Mouse (Mus musculus) E14TG2a.4 (cell line): ENCODE measurements around the gene Kdm2b.

Source experiments
- H3K27me3 ChIP-seq: 2 replicates; pipeline ENCODE4 v1.6.1; 2014; ENCODE audit warnings: low read length, control low read depth; ENCODE audit not compliant: insufficient read depth
- H3K36me3 ChIP-seq: 2 replicates; pipeline ENCODE4 v1.6.1; 2014; ENCODE audit warnings: low read length, control low read depth; ENCODE audit not compliant: insufficient read depth
- H3K4me1 ChIP-seq: replicated peaks from 2 replicates; pipeline ENCODE4 v1.6.1; 2014; ENCODE audit warnings: low read depth, low read length, control low read depth
- H3K4me3 ChIP-seq: replicated peaks from 2 replicates; pipeline ENCODE4 v1.5.1; 2014; ENCODE audit warnings: mild to moderate bottlenecking, low read length
- H3K9me3 ChIP-seq: 2 replicates; pipeline ENCODE4 v1.6.1; 2014; ENCODE audit warnings: low read length, control low read depth
- CTCF ChIP-seq: conservative IDR thresholded peaks from 2 replicates; pipeline ENCODE4 v1.5.1; 2014; ENCODE audit warnings: low read length
- NANOG ChIP-seq: IDR thresholded peaks from 2 replicates; pipeline ENCODE4 v1.6.1; 2014; ENCODE audit warnings: borderline replicate concordance, low read length, mixed read lengths
- POU5F1 ChIP-seq: IDR thresholded peaks from 2 replicates; pipeline ENCODE4 v1.6.1; 2014; ENCODE audit warnings: low read length, borderline replicate concordance

Gene Kdm2b

GRCm38 (mm10) chr5:122883237-122883636 lies 106.4 kb downstream of the Kdm2b start:
- H3K4me1 ChIP-seq = peaks cover 59% of the 10 kb centered on the region
- H3K4me3 ChIP-seq = peak overlapping the region; percentile 61; the same call in 1 of the 2 replicates
- H3K27me3 ChIP-seq = no peaks in the 10 kb centered on the region
- H3K36me3 ChIP-seq = peaks cover 72% of the 10 kb centered on the region
- H3K9me3 ChIP-seq = no peaks in the 10 kb centered on the region
- TF ChIP-seq NANOG = no peak

- peaks cover 76% of the 10 kb centered on the region for H3K36me3 ChIP-seq
- H3K9me3 ChIP-seq = no peaks in the 10 kb centered on the region
- peaks cover 56% of the 10 kb centered on the region for H3K4me1 ChIP-seq
- H3K4me3 ChIP-seq = peak overlapping the region; percentile 61
- no peak for TF ChIP-seq NANOG
- TF ChIP-seq CTCF = no peak
- TF ChIP-seq POU5F1 = no peak
- H3K27me3 ChIP-seq = no peaks in the 10 kb centered on the region
Observed at GRCm38 (mm10) chr5:122882256-122883050, 107.2 kb downstream of the Kdm2b start.

GRCm38 (mm10) chr5:122881313-122881712 lies 108.3 kb downstream of the Kdm2b start:
- peaks cover 56% of the 10 kb centered on the region for H3K4me1 ChIP-seq
- peaks cover 85% of the 10 kb centered on the region for H3K36me3 ChIP-seq
- no peaks in the 10 kb centered on the region for H3K27me3 ChIP-seq
- TF ChIP-seq POU5F1 (no peak), CTCF (peak; percentile 95)
- peak overlapping the region; percentile 61 for H3K4me3 ChIP-seq
- no peaks in the 10 kb centered on the region for H3K9me3 ChIP-seq

GRCm38 (mm10) chr5:122880241-122880980 lies 109.2 kb downstream of the Kdm2b start:
- peaks cover 85% of the 10 kb centered on the region for H3K36me3 ChIP-seq
- peak overlapping the region; percentile 69 for H3K4me3 ChIP-seq
- H3K9me3 ChIP-seq = no peaks in the 10 kb centered on the region
- TF ChIP-seq NANOG (no peak), POU5F1 (no peak), CTCF (no peak)
- H3K4me1 ChIP-seq = peaks cover 49% of the 10 kb centered on the region
- H3K27me3 ChIP-seq = no peaks in the 10 kb centered on the region

GRCm38 (mm10) chr5:122876671-122877070 lies 113.0 kb downstream of the Kdm2b start:
- TF ChIP-seq POU5F1 = no peak
- no peak for TF ChIP-seq NANOG
- no peak for TF ChIP-seq CTCF
- no peaks in the 10 kb centered on the region for H3K9me3 ChIP-seq
- peaks cover 97% of the 10 kb centered on the region for H3K36me3 ChIP-seq
- no peaks in the 10 kb centered on the region for H3K27me3 ChIP-seq
- H3K4me1 ChIP-seq = peaks cover 57% of the 10 kb centered on the region
- H3K4me3 ChIP-seq = no peak overlapping the region

GRCm38 (mm10) chr5:122874359-122874758 lies 115.3 kb downstream of the Kdm2b start:
- no peak overlapping the region for H3K4me3 ChIP-seq
- H3K36me3 ChIP-seq = peaks cover 89% of the 10 kb centered on the region
- H3K9me3 ChIP-seq = no peaks in the 10 kb centered on the region
- TF ChIP-seq CTCF (no peak), NANOG (no peak), POU5F1 (no peak)
- H3K27me3 ChIP-seq = no peaks in the 10 kb centered on the region
- peaks cover 46% of the 10 kb centered on the region for H3K4me1 ChIP-seq

GRCm38 (mm10) chr5:122873573-122873972 lies 116.0 kb downstream of the Kdm2b start:
- peaks cover 48% of the 10 kb centered on the region for H3K4me1 ChIP-seq
- peaks cover 89% of the 10 kb centered on the region for H3K36me3 ChIP-seq
- TF ChIP-seq POU5F1 (no peak), CTCF (no peak), NANOG (no peak)
- no peaks in the 10 kb centered on the region for H3K9me3 ChIP-seq
- H3K27me3 ChIP-seq = no peaks in the 10 kb centered on the region
- no peak overlapping the region for H3K4me3 ChIP-seq

- H3K36me3 ChIP-seq = peaks cover 89% of the 10 kb centered on the region
- TF ChIP-seq NANOG (peak; percentile 54; the same call in 1 of the 2 replicates), POU5F1 (no peak)
- peaks cover 55% of the 10 kb centered on the region for H3K4me1 ChIP-seq
- no peaks in the 10 kb centered on the region for H3K27me3 ChIP-seq
- no peak overlapping the region for H3K4me3 ChIP-seq
- H3K9me3 ChIP-seq = no peaks in the 10 kb centered on the region
Observed at GRCm38 (mm10) chr5:122872626-122873025, 117.0 kb downstream of the Kdm2b start.
